Mouse (Mus musculus) left cerebral cortex, adult 18-20 months (tissue): Measurements from ENCODE around the gene Fermt2. TPM values are rescaled to one million over a fixed set of nuclear protein-coding genes. Genes with fewer than 3 reads are reported as not detected.
"Not testable (repeated sequence)": the region's sequence is repeated elsewhere in the genome, so short reads cannot be mapped to it uniquely, and the experiment has no call there.

Source experiments
- DNase-seq, 2 experiments: peaks; one replicate each; pipeline ENCODE4 v3.0.0; 2021 to 2022; ENCODE audit warnings: low spot score in 2 of 2, mixed read lengths in 1 of 2
- total RNA-seq, 2 experiments: library from RNA; stranded (reverse); gene quantifications; 2 replicates each; pipeline ENCODE4 v1.2.3; 2021

Gene Fermt2
- total RNA-seq, 2 experiments from 2014 or later = 88.1 to 109 TPM

DNA sequence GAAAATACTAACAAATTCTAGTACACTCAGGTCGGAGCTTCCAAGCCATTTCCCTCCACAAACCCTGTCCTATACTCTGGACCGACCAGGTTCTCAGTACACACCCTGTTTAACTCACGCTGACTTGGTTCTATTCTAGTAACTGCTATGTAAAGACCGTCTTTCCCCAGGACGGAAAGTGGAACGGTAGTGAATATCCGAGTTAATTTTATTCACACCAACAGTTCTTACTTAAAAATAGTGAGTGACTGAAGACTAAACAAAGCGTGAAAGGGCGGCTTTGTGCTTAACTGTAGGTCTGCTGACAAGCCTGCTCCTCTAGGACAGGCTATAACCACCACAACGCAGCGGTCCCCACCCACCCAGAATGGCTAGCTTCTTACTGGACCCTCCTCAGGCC, 14.1 kb downstream of the Fermt2 start:
- DNase-seq = no peak

DNA sequence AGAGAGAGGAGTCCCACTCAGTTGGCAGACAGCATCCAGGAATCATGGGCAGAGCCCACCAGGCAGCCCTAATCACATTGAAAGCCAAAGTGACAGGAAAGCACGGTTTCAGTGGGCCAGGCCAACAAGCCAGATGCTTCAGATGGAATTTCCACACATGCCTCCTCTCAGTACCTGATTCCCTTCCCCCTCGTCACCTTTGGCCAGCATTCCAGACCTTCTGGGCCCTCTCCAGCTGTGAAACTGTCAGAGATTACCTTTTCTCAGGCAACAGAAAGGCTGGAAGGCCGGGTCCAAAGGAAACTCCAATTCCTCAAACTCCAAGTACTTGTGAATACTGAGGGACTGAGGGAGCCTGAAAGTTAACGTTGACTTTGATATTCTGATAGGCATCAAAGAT, 19.1 kb downstream of the Fermt2 start:
- DNase-seq = no peak

DNA sequence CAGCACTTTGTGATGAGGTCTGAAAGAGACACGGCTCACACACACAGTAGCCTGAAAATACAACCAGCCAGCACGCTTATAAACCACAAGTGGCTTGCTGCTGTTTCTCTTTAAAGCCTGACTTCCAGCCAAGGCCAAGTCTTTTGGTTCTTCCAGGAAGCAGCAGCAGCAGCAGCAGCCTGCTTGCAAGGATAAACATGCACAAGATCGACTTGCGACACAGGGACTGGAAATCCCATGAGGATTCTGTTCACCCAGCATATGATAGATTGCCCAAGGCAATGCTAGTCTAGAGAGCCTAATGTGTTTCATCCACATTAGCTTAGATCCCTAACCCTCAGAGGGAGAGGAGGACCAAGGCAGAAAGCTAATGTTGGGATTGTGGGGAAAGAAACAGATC, 22.0 kb downstream of the Fermt2 start:
- DNase-seq = no peak

DNA sequence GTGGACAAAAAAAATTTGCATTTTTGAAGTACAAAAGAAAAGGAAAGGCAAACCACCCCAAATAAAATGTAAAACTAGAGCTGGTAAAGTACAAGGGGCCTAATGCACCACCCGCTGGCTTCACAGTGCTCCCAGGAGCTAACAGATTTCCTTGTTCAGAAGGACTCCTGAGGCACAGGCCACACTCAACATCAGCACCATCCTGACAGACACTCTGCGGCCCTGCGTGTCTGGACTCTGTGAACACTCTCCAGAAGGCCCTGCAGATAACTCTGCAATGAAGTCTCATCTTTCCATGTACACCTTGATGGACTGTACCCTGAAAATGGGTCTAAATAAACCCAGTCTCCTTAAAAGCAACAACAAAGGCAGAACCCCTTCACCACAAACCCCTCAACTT, 22.5 kb downstream of the Fermt2 start:
- no peak for DNase-seq

DNA sequence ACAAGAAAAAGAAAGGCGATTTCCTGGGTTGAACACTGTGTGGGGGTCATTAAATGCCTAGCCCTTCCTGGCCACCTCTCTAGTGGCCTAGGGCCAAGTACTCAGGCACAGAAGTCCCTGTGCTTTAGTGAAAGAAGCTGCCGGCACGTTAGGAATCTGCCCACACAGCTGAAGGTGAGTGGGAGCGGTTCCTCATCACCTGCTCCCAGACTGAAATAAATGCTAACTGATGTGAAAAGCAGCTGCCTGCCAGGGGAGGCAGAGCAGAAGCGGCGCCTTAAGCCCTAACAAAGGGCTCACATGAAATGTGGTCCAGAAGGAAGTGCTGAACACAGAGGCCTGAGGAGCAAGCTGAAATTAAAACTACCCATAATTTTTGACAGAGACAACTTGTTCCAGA, 22.9 kb downstream of the Fermt2 start:
- peak; percentile 8 to 22 for DNase-seq

DNA sequence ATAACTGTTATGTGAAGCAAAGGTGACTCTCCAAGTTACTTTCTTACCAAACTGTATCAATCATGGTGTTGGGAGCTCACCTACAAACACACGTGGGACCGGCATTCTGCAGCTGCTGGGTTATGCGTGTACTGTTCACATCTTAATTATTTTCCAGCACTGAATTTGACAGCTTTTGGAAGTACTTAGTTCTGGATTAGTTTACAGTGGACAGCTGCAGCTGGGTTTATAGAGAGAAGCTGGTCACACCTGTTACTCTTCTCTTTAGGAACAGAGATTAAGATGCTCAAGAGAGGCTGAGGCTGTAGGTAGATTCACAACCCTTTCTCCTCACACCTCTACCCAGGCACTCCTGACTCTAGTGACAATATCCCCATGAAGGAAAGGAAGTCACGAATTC, 23.8 kb downstream of the Fermt2 start:
- DNase-seq = no peak

DNA sequence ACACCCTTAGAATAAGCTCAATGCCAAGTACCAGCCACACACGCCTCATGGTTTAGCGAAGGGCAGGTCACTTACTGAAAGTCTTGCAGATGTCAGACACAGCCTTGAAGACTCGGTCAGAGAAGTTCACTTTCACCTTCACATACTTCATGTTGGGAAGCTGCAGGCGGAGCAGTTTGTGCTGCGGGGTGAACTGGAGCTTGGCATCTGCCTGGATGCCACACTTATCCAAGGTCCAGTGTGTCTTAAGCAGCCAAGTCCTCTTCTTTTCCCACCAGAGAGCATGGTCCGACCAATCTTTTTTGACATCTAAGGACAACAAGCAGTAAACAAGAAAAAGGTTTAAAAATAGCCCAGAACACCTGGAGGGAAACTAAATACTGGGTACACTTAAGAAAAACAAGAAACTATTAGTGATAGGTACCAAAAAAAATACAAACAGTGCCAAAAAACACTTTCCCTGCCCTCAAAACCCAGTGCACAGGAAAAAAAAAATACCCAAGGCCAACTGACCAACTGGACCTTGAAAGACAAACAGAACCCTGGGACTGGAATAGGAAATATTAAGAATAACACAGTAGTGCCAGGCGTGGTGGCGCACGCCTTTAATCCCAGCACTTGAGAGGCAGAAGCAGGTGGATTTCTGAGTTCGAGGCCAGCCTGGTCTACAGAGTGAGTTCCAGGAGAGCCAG, 25.4 kb downstream of the Fermt2 start:
- no peak for DNase-seq

DNA sequence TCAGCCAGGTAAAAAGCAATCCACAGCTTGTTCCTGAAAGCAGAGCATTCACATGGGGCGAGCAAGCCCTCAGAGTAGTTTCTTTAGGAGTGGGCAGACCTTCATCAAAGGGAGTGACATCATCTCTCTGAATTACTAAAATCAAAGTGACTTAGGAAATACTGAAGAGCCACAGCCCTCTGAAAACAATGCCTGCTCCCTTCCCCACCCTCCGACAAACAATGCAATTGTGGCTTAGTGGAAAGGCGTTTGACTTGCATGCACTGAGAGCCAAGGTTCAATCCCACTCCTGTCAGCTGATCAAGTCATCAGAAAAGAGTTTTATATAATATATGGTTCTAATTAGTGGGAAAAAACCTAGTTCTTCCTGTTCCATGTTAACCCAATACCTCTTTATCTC, 26.0 kb downstream of the Fermt2 start:
- DNase-seq = no peak

DNA sequence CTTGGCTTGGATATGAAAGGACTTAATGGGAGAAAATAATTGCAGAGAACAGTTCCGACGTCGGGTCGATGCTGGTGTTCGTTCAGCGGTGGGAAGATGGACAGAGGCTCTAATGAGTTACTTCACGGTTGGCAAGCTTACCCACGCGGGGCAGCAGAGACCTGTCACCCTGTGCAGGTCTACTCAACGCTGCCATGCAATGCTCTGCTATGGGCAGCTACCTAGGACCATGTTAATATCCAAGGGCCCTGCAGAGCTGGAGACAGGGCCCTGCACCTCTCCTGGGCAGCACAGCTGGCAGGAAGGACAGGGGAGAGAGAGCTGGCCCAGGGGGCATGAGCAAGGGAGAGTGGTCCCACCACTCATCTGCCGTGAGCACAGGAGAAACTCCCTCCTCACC, 29.9 kb downstream of the Fermt2 start:
- no peak for DNase-seq

DNA sequence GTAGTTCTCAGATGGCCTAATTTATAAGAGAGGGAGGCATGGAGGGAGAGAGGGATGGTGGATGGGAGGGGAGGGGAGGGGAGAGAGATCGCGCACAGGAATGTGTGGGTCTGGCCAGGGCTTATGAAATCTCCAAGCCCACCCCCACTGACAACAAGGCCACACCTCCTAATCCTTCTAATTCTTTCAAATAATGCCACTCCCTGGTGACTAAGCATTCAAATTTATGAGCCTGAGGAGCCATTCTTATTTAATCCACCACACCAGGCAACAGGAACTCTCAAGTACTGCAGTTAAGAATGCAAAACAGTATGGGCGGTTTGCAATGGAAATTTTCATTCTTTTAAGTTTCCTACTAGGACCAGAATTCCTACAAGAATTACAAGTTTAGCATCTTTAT, 32.8 kb downstream of the Fermt2 start:
- no peak for DNase-seq

DNA sequence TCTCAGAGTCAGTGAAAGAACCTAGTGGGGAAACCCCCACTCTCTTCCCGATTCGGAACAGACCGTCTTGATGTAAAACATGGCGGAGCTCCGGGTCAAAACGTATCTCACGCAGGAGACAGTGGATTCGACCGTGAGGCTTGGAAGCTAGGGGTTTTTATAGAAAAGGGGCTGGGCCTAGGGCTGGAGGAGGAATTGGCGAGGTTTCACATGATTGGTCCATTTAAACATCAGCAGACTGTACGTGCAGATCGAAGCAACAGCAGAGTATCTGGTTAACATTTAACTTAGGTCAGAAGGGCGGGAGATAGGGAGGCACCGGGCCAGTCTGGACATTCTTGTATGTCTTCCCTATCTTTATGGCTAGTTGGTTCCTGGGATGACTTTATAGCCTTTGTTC, 34.1 kb downstream of the Fermt2 start:
- not testable (repeated sequence) for DNase-seq

DNA sequence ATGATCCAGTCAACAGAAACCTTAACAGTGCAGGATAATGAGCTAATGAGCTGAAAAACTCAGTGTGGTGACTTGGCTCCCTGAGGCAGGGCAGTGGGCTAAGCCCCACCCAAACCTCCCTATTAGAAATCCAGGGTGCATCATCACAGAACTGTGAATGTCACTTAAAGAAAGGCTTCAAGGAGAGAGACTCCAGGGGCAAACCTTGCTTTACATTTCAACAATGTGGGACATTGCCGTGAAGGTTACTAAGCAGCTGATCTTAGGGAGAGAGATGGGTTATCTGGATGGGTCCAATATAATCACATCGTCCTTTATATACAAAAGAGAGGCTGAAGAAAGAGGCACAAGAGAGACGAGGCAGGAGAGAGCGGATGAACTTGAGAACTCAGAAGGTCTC, 36.0 kb downstream of the Fermt2 start:
- DNase-seq = no peak

DNA sequence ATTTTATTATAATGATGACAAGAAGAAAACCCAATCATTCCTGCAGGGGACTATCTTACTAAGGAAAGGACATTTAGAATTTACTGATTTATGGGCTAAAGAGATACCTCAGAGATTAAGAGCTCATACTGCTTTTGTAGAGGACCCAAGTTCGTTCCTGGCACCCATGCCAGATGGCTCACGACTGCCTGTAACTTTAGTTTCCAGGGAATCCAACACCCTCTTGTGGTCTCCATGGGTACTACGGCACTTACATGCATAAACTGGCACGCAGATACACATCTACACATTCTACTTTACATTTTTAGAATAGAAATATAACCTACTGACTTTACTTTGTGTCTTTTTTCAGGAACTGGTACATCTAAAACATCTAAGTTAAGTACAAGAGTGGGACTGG, 37.2 kb downstream of the Fermt2 start:
- no peak for DNase-seq

DNA sequence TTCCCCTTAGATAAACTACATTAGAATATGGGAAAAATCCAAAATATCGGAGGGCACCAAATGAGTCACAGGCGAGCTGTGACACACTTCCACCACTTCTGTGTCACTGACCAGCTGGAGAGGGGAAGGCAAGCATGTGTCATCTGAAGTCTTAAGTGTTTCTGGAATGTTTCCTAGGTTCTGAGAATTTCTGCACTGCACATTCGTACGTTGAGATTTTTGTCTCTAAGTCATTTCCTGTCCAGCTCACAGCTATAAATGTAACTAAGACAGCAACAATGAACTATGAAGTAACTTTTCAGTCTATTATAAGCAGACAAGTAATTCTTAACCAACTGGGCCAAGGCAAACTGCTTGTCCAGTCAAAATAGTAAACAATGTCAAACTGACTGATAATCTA, 37.9 kb downstream of the Fermt2 start:
- DNase-seq = no peak

DNA sequence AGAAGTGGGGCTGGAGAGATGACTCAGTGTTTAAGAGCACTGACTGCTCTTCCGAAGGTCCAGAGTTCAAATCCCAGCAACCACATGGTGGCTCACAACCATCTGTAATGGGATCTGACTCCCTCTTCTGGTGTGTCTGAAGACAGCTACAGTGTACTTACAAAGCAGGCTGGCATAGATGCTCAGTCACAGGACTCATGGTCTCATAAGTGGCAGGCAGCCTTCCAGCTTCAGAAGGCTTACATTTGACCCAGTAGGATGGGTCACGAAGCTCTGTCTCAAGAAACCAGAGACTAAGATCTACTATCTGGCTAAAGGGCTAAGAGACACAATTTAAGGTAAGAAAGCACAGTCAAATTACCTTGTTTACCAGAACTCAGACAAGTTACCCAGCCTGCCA, 42.7 kb downstream of the Fermt2 start:
- DNase-seq = not testable (repeated sequence)

DNA sequence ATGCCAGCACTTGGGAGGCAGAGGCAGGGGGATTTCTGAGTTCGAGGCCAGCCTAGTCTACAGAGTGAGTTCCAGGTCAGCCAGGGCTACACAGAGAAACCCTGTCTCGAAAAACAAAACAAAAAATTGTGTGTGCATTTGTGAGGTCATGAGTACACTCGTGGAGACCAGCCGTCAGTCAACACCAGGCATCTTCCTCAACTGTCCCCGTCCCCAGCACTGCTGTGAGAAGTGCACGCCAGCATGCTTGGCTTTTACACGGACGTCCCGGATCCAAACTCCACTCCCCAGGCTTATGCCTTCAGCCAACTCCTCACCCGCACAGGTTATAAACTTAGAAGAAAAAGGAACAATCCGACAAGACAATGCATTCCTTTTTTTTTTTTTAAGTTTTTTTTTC, 46.6 kb downstream of the Fermt2 start:
- DNase-seq = not testable (repeated sequence)

DNA sequence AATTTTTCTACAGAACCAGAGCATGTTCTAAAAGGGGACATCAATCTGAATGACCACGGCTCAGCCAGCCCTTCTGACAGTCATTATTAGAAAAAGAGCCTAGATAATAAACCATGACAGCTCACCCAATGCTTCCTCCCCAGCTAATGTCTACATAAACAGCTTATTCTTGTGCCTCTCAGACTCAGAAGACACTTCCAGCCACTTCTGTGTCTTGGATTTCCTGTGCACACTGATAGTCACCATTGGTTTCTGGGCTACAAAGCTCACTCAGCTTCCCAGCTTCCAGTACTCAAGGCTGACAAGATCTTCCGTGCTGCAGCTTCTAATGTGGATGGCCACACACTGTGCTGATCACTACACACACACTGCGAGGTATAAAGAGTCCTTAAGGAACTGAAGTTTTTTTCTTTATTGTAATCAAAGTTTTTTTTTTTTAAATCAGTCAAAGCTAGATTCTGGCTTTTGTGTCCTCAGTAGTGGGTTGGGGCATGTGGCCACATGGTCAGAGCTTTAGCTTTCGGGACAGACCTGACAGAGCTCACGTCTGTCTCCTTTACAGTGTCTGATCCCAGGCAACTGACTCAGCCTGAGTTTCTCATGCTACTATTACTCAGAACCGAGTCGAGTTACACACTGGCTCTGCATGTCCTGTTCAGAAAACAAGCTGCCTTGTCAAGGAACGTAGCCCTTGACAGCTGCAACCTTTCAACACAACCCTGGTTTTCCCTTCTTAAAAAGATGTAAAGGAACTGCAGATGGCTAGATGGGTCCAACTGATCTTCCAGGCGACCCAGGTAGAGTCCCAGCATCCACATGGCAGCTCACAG, 50.7 kb downstream of the Fermt2 start:
- no peak for DNase-seq

DNA sequence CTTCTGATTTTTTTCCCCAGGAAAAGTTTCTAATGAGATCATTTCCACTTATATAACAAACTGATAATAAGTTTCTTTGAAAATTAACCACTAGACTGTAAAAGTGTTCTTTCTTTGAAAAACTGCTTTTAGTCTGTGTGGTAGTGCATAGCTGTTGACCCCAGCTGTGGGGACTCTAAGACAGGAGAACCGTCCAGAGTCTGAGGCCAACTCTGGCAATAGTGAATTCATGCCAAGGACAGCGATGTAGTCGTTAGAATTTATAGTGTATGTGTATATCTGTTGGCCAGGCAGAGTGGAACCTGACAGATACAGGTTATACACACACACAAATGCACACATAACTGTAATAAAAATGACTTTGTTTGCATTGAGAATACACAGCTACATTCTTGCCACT, 51.4 kb downstream of the Fermt2 start:
- no peak for DNase-seq

DNA sequence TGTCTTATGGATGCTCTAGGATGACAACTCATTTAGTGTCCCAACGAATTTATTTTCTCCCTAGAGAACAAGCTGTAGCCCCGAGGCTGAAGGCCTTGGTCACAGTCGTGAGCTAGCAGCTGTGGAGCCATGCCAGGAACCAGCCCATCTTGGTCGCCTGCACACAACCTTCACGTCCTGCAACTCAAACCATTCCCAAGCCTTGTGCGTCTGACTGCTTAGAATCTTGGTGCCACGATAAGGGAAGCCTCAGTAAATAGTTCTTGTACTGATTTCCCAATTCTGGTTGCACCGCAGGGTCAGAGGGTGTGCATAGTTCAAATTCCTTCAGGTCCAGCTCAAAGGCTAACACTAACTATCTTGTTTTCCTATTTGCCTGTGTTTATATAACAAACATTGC, 52.3 kb downstream of the Fermt2 start:
- DNase-seq = no peak

DNA sequence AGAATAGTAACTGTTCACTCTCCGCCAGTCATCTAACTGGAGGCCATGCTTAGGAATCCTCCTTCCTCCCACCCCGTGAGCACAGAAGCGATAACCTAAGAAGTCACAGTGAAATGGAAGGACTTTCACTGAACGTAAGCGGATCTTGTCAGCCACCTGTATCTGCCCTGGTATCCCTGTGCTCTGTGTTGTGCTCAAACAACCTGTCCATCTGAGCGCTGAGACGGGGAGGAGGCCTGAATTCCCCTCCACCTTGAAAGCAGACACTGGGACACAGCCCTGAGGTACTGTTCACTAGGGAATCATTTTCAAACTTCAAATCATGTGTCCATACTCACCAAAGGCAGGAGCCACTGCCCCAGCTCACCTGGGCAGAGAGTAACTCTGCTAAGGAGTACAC, 52.9 kb downstream of the Fermt2 start:
- DNase-seq = no peak

DNA sequence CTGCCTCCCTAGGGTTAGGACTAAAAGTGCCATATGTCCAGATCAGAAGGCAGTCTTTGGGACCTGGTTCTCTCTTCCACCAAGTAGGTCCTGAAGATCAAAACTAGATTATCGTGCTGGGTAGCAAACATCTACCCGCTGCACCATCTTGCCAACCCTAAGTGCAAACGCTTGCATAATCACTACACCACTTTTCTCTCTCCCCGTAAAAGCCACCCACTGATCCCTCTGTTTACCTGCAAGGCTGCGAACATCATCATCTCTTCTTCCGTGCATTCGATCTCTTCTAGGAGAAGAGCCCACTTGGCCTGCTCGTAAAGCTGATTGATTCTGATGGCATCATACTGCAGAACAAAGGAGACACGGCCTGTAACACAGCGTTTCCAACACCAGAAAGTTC, 57.4 kb downstream of the Fermt2 start:
- DNase-seq = no peak

DNA sequence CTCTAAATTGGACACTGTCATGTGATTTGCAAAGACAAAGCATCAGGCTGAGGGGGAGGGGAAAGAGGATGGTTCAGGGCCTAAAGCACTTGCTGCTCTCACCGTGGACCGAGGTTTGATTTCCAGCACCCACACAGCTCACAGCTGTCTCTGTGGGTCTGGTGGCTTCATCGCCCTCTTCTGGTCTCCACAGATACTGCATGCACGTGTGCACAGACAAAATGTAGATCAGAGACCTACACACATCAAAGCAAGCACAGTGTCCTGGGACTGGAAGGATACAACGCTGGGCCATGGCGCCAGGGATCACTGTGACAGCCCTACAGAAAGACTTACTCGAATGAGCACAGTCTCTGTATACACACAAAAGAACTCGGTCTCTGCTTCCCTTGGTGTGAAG, 60.5 kb downstream of the Fermt2 start:
- DNase-seq = no peak

DNA sequence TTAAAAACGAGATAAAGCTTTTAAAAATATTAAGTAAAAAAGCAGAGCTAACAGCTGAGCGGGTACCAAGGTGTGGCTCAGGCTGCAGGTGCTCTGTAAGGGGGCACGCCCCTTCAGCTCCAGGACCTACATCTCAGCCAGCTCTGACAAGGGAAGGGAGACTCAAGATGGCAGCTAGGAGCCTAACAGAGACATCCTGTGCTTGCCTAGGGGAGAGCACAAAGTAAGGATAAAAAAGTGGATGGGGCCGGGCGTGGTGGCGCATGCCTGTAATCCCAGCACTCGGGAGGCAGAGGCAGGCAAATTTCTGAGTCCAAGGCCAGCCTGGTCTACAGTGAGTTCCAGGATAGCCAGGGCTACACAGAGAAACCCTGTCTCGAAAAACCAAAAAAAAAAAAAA, 63.5 kb downstream of the Fermt2 start:
- DNase-seq = not testable (repeated sequence)
